ENCODE assay signal across 17 mouse cellular contexts in the genomic region with DNA sequence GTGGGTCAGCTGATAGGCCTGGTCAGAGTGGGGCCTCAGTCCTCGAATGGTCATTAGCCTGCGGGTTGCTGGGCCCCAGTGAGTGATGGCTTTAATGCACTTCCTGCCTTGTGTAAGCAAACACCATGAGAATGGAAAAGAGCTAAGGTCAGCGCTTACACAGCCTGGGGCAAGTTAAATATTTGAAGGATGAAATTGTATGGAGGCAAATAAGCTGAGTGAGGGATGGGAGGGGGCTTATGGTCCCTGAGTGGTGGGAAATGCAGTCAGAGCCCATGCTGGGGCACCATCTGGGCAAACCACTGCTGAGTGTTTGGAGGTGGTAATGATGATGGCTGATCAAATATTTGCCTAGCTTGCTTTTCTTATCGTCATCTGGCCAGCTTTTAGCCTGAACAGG. TPM values are rescaled to one million over a fixed set of nuclear protein-coding genes. Genes with fewer than 3 reads are reported as not detected.
DNase-seq lines count a peak whose midpoint lies in the region; ATAC-seq lines count a peak whose summit lies in the region.
"Had no signal": no experiment of that assay in that cellular context is flagged by ENCODE, and none has a peak within 500 bp of the region (broad histone marks: within the 10 kb centered on the region; RNA-seq: fewer than 3 reads in every experiment).

No protein-coding gene starts in this region.

- no peak overlapping the region for H3K4me2 ChIP-seq in hindbrain, embryonic 11.5 days (replicated peaks; ENCODE audit: low read depth, low read length)
- no peak overlapping the region for H3K4me2 ChIP-seq in hindbrain, embryonic 14.5 days (replicated peaks)
- no peak overlapping the region for H3K4me2 ChIP-seq in lung, embryonic 15.5 days
- no peak overlapping the region for H3K4me2 ChIP-seq in neural tube, embryonic 14.5 days (ENCODE audit: low read depth, low read length)
- H3K4me2 ChIP-seq: neural tube, embryonic 13.5 days had no signal

- no peak overlapping the region for H3K4me3 ChIP-seq in hindbrain, embryonic 11.5 days (ENCODE audit: low read depth, low read length)
- H3K4me3 ChIP-seq in hindbrain, embryonic 14.5 days (replicated peaks; ENCODE audit: low read length): no peak overlapping the region
- H3K4me3 ChIP-seq in lung, embryonic 15.5 days: no peak overlapping the region
- no peak overlapping the region for H3K4me3 ChIP-seq in embryonic facial prominence, embryonic 10.5 days
- H3K4me3 ChIP-seq in neural tube, embryonic 14.5 days (ENCODE audit: low read depth, low read length): no peak overlapping the region
- H3K4me3 ChIP-seq: heart, adult 2 months; neural tube, embryonic 13.5 days had no signal

- H3K9me3 ChIP-seq in hindbrain, embryonic 11.5 days (ENCODE audit: control insufficient read depth, low read length): no peaks in the 10 kb centered on the region
- no peaks in the 10 kb centered on the region for H3K9me3 ChIP-seq in hindbrain, embryonic 14.5 days (ENCODE audit: control insufficient read depth, low read length)
- H3K9me3 ChIP-seq in lung, embryonic 15.5 days: no peaks in the 10 kb centered on the region
- no peaks in the 10 kb centered on the region for H3K9me3 ChIP-seq in embryonic facial prominence, embryonic 10.5 days
- H3K9me3 ChIP-seq in neural tube, embryonic 14.5 days (ENCODE audit: control insufficient read depth, low read length): no peaks in the 10 kb centered on the region

- no peak overlapping the region for H3K27ac ChIP-seq in hindbrain, embryonic 11.5 days (ENCODE audit: low read depth, low read length)
- no peak overlapping the region for H3K27ac ChIP-seq in hindbrain, embryonic 14.5 days
- H3K27ac ChIP-seq in lung, embryonic 15.5 days: no peak overlapping the region
- 0 out of 2 replicates have a peak overlapping the region, but pooled peaks have one; percentile 16 for H3K27ac ChIP-seq in embryonic facial prominence, embryonic 10.5 days (replicated peaks)
- no peak overlapping the region for H3K27ac ChIP-seq in neural tube, embryonic 14.5 days (ENCODE audit: low read depth, low read length)
- H3K27ac ChIP-seq: heart, adult 2 months; neural tube, embryonic 13.5 days had no signal

- ATAC-seq in hindbrain, embryonic 11.5 days (ENCODE audit: low FRiP score): no peak
- ATAC-seq in hindbrain, embryonic 14.5 days (ENCODE audit: low FRiP score): no peak
- peak; percentile 82 for ATAC-seq in lung, embryonic 15.5 days (ENCODE audit: borderline replicate concordance, extremely low read depth, low FRiP score, low TSS enrichment)
- peak; percentile 38; the same call in 1 of the 2 replicates for ATAC-seq in neural tube, embryonic 14.5 days (ENCODE audit: low read depth)
- ATAC-seq in erythroblast, adult 5-6 weeks (replicated peaks; ENCODE audit: low FRiP score, poor library complexity, severe bottlenecking): no peak
- ATAC-seq: forebrain, embryonic 14.5 days; midbrain, embryonic 16.5 days had no signal

- no peaks in the 10 kb centered on the region for H3K4me1 ChIP-seq in hindbrain, embryonic 11.5 days (replicated peaks; ENCODE audit: control insufficient read depth, insufficient read depth, low read length)
- peaks cover 9% of the 10 kb centered on the region; the same call in 1 of the 2 replicates for H3K4me1 ChIP-seq in hindbrain, embryonic 14.5 days (replicated peaks; ENCODE audit: control insufficient read depth, insufficient read depth, low read length)
- peaks cover 23% of the 10 kb centered on the region for H3K4me1 ChIP-seq in lung, embryonic 15.5 days
- peaks cover 30% of the 10 kb centered on the region for H3K4me1 ChIP-seq in embryonic facial prominence, embryonic 10.5 days
- H3K4me1 ChIP-seq in neural tube, embryonic 14.5 days (ENCODE audit: control insufficient read depth, insufficient read depth, low read length): no peaks in the 10 kb centered on the region

- WGBS in hindbrain, embryonic 11.5 days: 49% methylated on average over 4 of the region's 4 CpGs
- 40% methylated on average over 4 of the region's 4 CpGs for WGBS in hindbrain, embryonic 14.5 days
- WGBS in lung, embryonic 15.5 days: 8% methylated on average over 4 of the region's 4 CpGs
- WGBS in embryonic facial prominence, embryonic 10.5 days: 44% methylated on average over 4 of the region's 4 CpGs
- WGBS in neural tube, embryonic 14.5 days: 57% methylated on average over 4 of the region's 4 CpGs

- H3K27me3 ChIP-seq in hindbrain, embryonic 11.5 days (ENCODE audit: control insufficient read depth, insufficient read depth, low read length): no peaks in the 10 kb centered on the region
- no peaks in the 10 kb centered on the region for H3K27me3 ChIP-seq in hindbrain, embryonic 14.5 days (ENCODE audit: control insufficient read depth, insufficient read depth, low read length)
- H3K27me3 ChIP-seq in lung, embryonic 15.5 days: peaks cover 13% of the 10 kb centered on the region; the same call in 1 of the 2 replicates
- no peaks in the 10 kb centered on the region for H3K27me3 ChIP-seq in embryonic facial prominence, embryonic 10.5 days (replicated peaks; ENCODE audit: low read depth, poor library complexity, severe bottlenecking)
- no peaks in the 10 kb centered on the region for H3K27me3 ChIP-seq in neural tube, embryonic 14.5 days (ENCODE audit: control insufficient read depth, insufficient read depth, low read length)

- peak; percentile 23 for DNase-seq in hindbrain, embryonic 11.5 days (ENCODE audit: low spot score)
- no peak for DNase-seq in hindbrain, embryonic 14.5 days (ENCODE audit: low spot score)
- DNase-seq in lung, postnatal 4 days: no peak
- DNase-seq in embryonic facial prominence, embryonic 10.5 days (ENCODE audit: low spot score): peak; percentile 33
- no peak for DNase-seq in natural killer cell, adult 2 months (ENCODE audit: low spot score in 2 of 2)
- DNase-seq: adrenal gland, adult 8-10 months; heart, adult 2 months; heart, postnatal 10 days; kidney, adult 2 months; retina, postnatal 1 day had no signal

- no peaks in the 10 kb centered on the region for H3K36me3 ChIP-seq in hindbrain, embryonic 11.5 days (ENCODE audit: control insufficient read depth, insufficient read depth, low read length)
- no peaks in the 10 kb centered on the region for H3K36me3 ChIP-seq in hindbrain, embryonic 14.5 days (replicated peaks; ENCODE audit: control insufficient read depth, insufficient read depth)
- no peaks in the 10 kb centered on the region for H3K36me3 ChIP-seq in lung, embryonic 15.5 days
- no peaks in the 10 kb centered on the region for H3K36me3 ChIP-seq in embryonic facial prominence, embryonic 10.5 days (replicated peaks)
- no peaks in the 10 kb centered on the region for H3K36me3 ChIP-seq in neural tube, embryonic 14.5 days (ENCODE audit: control insufficient read depth, insufficient read depth, low read length)
- H3K36me3 ChIP-seq: neural tube, embryonic 13.5 days had no signal

- H3K9ac ChIP-seq in hindbrain, embryonic 11.5 days (ENCODE audit: low read depth, low read length): no peak overlapping the region
- H3K9ac ChIP-seq in hindbrain, embryonic 14.5 days: no peak overlapping the region
- H3K9ac ChIP-seq in lung, embryonic 15.5 days: no peak overlapping the region
- H3K9ac ChIP-seq in neural tube, embryonic 14.5 days (replicated peaks; ENCODE audit: low read depth, low read length): no peak overlapping the region
- H3K9ac ChIP-seq: neural tube, embryonic 13.5 days had no signal

RNA-seq across cellular contexts. Expression of a gene that starts 22.4 kb away (rescaled TPM):
- 0.25 and 0.49 TPM in 2 replicates for polyA plus RNA-seq in hindbrain, embryonic 11.5 days (2014; fragmentation: Nextera tagmentation; extraction: Ambion mirVana)
- polyA plus RNA-seq in hindbrain, embryonic 14.5 days (2014; fragmentation: Nextera tagmentation; extraction: Ambion mirVana): 1.2 and 1.5 TPM in 2 replicates
- 0.30 and 0.52 TPM in 2 replicates for polyA plus RNA-seq in lung, embryonic 15.5 days (2015; fragmentation: Nextera tagmentation; extraction: Ambion mirVana)
- 0.09 and 0.13 TPM in 2 replicates for polyA plus RNA-seq in embryonic facial prominence, embryonic 10.5 days (2016; fragmentation: Nextera tagmentation; extraction: Ambion mirVana)
- polyA plus RNA-seq in neural tube, embryonic 14.5 days (2014; fragmentation: Nextera tagmentation; extraction: Ambion mirVana): 1.4 and 1.7 TPM in 2 replicates
- not detected in 2 replicates for total RNA-seq in erythroblast, adult 5-6 weeks (2015; ENCODE audit: low replicate concordance)
- total RNA-seq in erythroblast, adult 5-6 weeks (2017; ENCODE audit: low replicate concordance): not detected in 2 replicates
- total RNA-seq: liver, adult 2 months had no signal
- polyA plus RNA-seq: liver, adult 2 months had no signal

RNA-seq across cellular contexts. Expression of a gene that starts 56.9 kb away (rescaled TPM):
- 1.4 and 1.8 TPM in 2 replicates for polyA plus RNA-seq in hindbrain, embryonic 11.5 days (2014; fragmentation: Nextera tagmentation; extraction: Ambion mirVana)
- polyA plus RNA-seq in hindbrain, embryonic 14.5 days (2014; fragmentation: Nextera tagmentation; extraction: Ambion mirVana): 10.6 and 13.8 TPM in 2 replicates
- polyA plus RNA-seq in lung, embryonic 15.5 days (2015; fragmentation: Nextera tagmentation; extraction: Ambion mirVana): 1.6 and 3.0 TPM in 2 replicates
- 0.24 and 0.50 TPM in 2 replicates for polyA plus RNA-seq in embryonic facial prominence, embryonic 10.5 days (2016; fragmentation: Nextera tagmentation; extraction: Ambion mirVana)
- 12.4 and 15.7 TPM in 2 replicates for polyA plus RNA-seq in neural tube, embryonic 14.5 days (2014; fragmentation: Nextera tagmentation; extraction: Ambion mirVana)
- not detected in 2 replicates for total RNA-seq in erythroblast, adult 5-6 weeks (2015; ENCODE audit: low replicate concordance)
- not detected in 2 replicates for total RNA-seq in erythroblast, adult 5-6 weeks (2017; ENCODE audit: low replicate concordance)
- total RNA-seq: liver, adult 2 months had no signal
- polyA plus RNA-seq: liver, adult 2 months had no signal

Comparison
In these comparisons a context has a peak if more than half of its experiments do, and no peak if none do; other contexts are left out.
1. DNase-seq: peak in hindbrain, embryonic 11.5 days (single experiment) and embryonic facial prominence, embryonic 10.5 days (single experiment); none in hindbrain, embryonic 14.5 days (single experiment), lung, postnatal 4 days (0 of 2) and natural killer cell, adult 2 months (0 of 2).
2. ATAC-seq: peak in lung, embryonic 15.5 days (single experiment) and neural tube, embryonic 14.5 days (single experiment); none in hindbrain, embryonic 11.5 days (single experiment), hindbrain, embryonic 14.5 days (single experiment) and erythroblast, adult 5-6 weeks (single experiment).